Mouse (Mus musculus) liver, adult 2 months (tissue): ENCODE measurements at regions not wholly inside any gene's neighbourhood (a gene's known extent, or its start where the extent isn't known, plus 50 kb on each side); places are given as distances from the start of the nearest gene placed in this dataset.

ENCODE experiments used
- CTCF ChIP-seq: fragments of 200-500 bp; IDR thresholded peaks from 2 replicates; pipeline ENCODE4 v1.5.1; 2011; ENCODE audit warnings: low read depth, low read length, control low read depth
- POLR2A ChIP-seq: fragments of 200-500 bp; IDR thresholded peaks from 2 replicates; pipeline ENCODE4 v1.6.1; 2011; ENCODE audit warnings: low read length, control low read depth; ENCODE audit not compliant: insufficient read depth; ENCODE audit errors: extremely low read depth

DNA sequence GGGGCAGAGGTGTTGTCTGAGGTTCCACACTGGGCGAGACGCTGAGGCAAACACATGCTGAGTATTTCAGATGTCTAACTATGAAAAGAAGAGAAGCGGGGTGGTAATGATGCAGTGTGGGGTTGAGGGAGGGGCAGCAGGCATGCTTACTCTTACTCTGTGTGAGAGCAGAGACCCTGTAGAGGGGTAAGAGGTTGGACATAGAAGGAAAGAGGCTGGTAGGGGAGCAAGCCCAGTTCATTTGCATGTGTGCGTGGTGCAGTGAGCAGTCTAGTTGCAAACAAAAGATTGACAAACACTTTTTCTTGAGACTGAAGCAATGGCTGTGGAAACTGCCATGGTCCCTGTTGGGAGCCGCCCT lies 122.5 kb upstream of the Arglu1 start:
- TF ChIP-seq POLR2A: no peak
- no peak for TF ChIP-seq CTCF
